ENCODE assay signal across 8 mouse cellular contexts in genomic region chr3:129532180-129532864, GRCm38 (mm10). TPM values are rescaled to one million over a fixed set of nuclear protein-coding genes. Genes with fewer than 3 reads are reported as not detected.
DNase-seq lines count a peak whose midpoint lies in the region; ATAC-seq lines count a peak whose summit lies in the region.

Elovl6 (plus strand) TSS chr3:129532355.

- peak; percentile 24 for DNase-seq in T-cell, adult 2 months (ENCODE audit: low spot score)
- DNase-seq in cerebellum, adult 9-11 months = peak; percentile 90
- peak; percentile 78 to 86 for DNase-seq in frontal cortex, postnatal 36 days (ENCODE audit: low spot score in 2 of 2)
- peak; percentile 78 for DNase-seq in induced T-regulatory cell, adult 2 months (ENCODE audit: low read depth)
- DNase-seq in left cerebral cortex, postnatal 10 days (ENCODE audit: extremely low spot score in 1 of 2, low spot score in 2 of 2) = peak; percentile 80 to 83
- DNase-seq in right cerebral cortex, postnatal 36 days (ENCODE audit: low spot score in 2 of 2) = peak; percentile 73 to 77

- peak; percentile 40 for ATAC-seq in megakaryocyte progenitor cell, adult 5-6 weeks (replicated peaks; ENCODE audit: poor library complexity)
- no peak for ATAC-seq in erythroid progenitor cell, adult 5-6 weeks (replicated peaks; ENCODE audit: low FRiP score, poor library complexity, severe bottlenecking)

- intact Hi-C loops in left cerebral cortex, postnatal 10 days (cut with DNase I) = loop anchor here (5.0 kb wide), 3 partner anchors 90 to 225 kb away; no protein-coding TSS in a partner anchor

RNA-seq across cellular contexts. Expression of gene Elovl6, which starts in this region (rescaled TPM):
- 10 to 100 TPM; 45.5 to 46.1 TPM for total RNA-seq in left cerebral cortex, postnatal 10 days (2021)
- total RNA-seq in megakaryocyte progenitor cell, adult 5-6 weeks (2015) = 16.2 and 22.7 TPM in 2 replicates
- 11.8 and 12.3 TPM in 2 replicates for total RNA-seq in megakaryocyte progenitor cell, adult 5-6 weeks (2017)
- 1.4 and 7.5 TPM in 2 replicates for total RNA-seq in erythroid progenitor cell, adult 5-6 weeks (2015; ENCODE audit: low replicate concordance)
- total RNA-seq in erythroid progenitor cell, adult 5-6 weeks (2017; ENCODE audit: low replicate concordance) = 0.23 and 0.51 TPM in 2 replicates

Comparison
In these comparisons a context has a peak if more than half of its experiments do, and no peak if none do; other contexts are left out.
1. DNase-seq: peak in every context shown above with its lines; median percentile 90 in cerebellum, adult 9-11 months; 82 in frontal cortex, postnatal 36 days; 82 in left cerebral cortex, postnatal 10 days; 78 in induced T-regulatory cell, adult 2 months; 75 in right cerebral cortex, postnatal 36 days; 24 in T-cell, adult 2 months.